Mouse (Mus musculus): ENCODE measurements around the gene Cript. TPM values are rescaled to one million over a fixed set of nuclear protein-coding genes. Genes with fewer than 3 reads are reported as not detected.

Cript gene
- total RNA-seq, 2 experiments from 2014 or later: 38.5 to 41.4 TPM

Other genes with a start within 250 kb of the Cript start
- gene Tmem247, start 108.2 kb upstream of the Cript start, total RNA-seq (2021): not detected
- gene Atp6v1e2, start 77.7 kb upstream of the Cript start, total RNA-seq (2021): not detected
- gene Rhoq, start 62.5 kb upstream of the Cript start, total RNA-seq (2021): 100 to 1,000 TPM; 197 to 201 TPM
- gene Pigf, start 144 bp upstream of the Cript start, total RNA-seq (2021): 1 to 10 TPM; 1.6 to 1.8 TPM
- 10 to 100 TPM in 1 of 2 experiments, 1 to 10 TPM in 1; 9.1 to 11.5 TPM for gene Socs5, start 82.1 kb downstream of the Cript start, total RNA-seq (2021)
- gene Mcfd2, start 240.4 kb downstream of the Cript start, total RNA-seq (2021): 10 to 100 TPM; 19.9 to 22.1 TPM

All from gastrocnemius, postnatal 25 days (tissue).